Mouse (Mus musculus) stomach, postnatal 0 days (tissue): ENCODE measurements at regions not wholly inside any gene's neighbourhood (a gene's known extent, or its start where the extent isn't known, plus 50 kb on each side); places are given as distances from the start of the nearest gene placed in this dataset.
"Not testable (repeated sequence)": the region's sequence is repeated elsewhere in the genome, so short reads cannot be mapped to it uniquely, and the experiment has no call there.

Experiments used
- ATAC-seq: fragments of 200-750 bp; cut with Nextera tagmentation; 2 replicates; pipeline ENCODE4 v1.8.0; 2017; ENCODE audit not compliant: low FRiP score, low TSS enrichment
- DNase-seq: peaks from one replicate; pipeline ENCODE4 v3.0.0-alpha.2; 2016; ENCODE audit warnings: low spot score
- H3K27ac ChIP-seq: fragments of 300-500 bp; sonication (generic); replicated peaks from 2 replicates; pipeline ENCODE4 v1.5.1; 2014; ENCODE audit warnings: mild to moderate bottlenecking, control low read depth
- H3K27me3 ChIP-seq: fragments of 300-500 bp; sonication (generic); 2 replicates; pipeline ENCODE4 v1.6.1; 2014; ENCODE audit warnings: low read length; ENCODE audit not compliant: control insufficient read depth, insufficient read depth
- H3K36me3 ChIP-seq: fragments of 300-500 bp; sonication (generic); 2 replicates; pipeline ENCODE4 v1.6.1; 2014; ENCODE audit warnings: low read length, mixed read lengths; ENCODE audit not compliant: control insufficient read depth, insufficient read depth
- H3K4me1 ChIP-seq: fragments of 300-500 bp; sonication (generic); replicated peaks from 2 replicates; pipeline ENCODE4 v1.6.1; 2014; ENCODE audit warnings: antibody characterized with exemption; ENCODE audit not compliant: control insufficient read depth, insufficient read depth
- H3K4me2 ChIP-seq: fragments of 300-500 bp; sonication (generic); replicated peaks from 2 replicates; pipeline ENCODE4 v1.6.1; 2014; ENCODE audit warnings: low read depth, mild to moderate bottlenecking, control low read depth, moderate library complexity
- H3K4me3 ChIP-seq: fragments of 300-500 bp; sonication (generic); 2 replicates; pipeline ENCODE4 v1.5.1; 2014; ENCODE audit warnings: low read depth, low read length, control low read depth
- H3K9ac ChIP-seq: fragments of 300-500 bp; sonication (generic); 2 replicates; pipeline ENCODE4 v1.6.1; 2014; ENCODE audit warnings: mild to moderate bottlenecking, low read length, control low read depth, mixed read lengths
- H3K9me3 ChIP-seq: fragments of 300-500 bp; sonication (generic); 2 replicates; pipeline ENCODE4 v1.6.1; 2016; ENCODE audit warnings: low read length; ENCODE audit not compliant: control insufficient read depth
- CTCF ChIP-seq: IDR thresholded peaks from 2 replicates; pipeline ENCODE4 v1.5.1; 2016; ENCODE audit warnings: antibody characterized with exemption, low read depth, mild to moderate bottlenecking, moderate library complexity
- EP300 ChIP-seq: optimal IDR thresholded peaks from 2 replicates; pipeline ENCODE3; 2016; ENCODE audit warnings: antibody characterized with exemption
- WGBS: fragments of 180-500 bp; shearing (Covaris S2); extraction: QIAGEN DNeasy Blood & Tissue Kit; methylation state at CpG from one replicate; pipeline ENCODE4 v1.1.7; 2014; 5-methylcytosine and 5-hydroxymethylcytosine counted together

DNA sequence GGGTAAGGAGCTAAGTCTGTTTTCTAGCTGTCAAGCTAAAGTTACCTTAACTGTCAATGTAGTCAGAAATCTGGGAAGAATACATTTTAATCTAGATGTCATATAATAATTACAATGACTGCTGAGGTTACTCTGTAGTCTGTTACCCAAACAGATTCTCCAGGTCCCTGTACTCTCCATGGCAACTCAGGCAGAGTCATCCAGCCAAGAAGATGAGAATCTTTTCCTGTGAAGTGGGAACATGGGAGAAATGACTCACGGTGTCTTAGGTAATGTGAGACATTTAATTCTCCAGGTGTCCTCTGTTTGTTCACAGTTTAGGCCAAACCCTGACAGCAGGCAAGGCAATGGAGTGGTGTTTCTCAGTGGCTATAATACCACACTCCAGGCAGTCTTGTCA is 81.0 kb upstream of the Cobl start:
- Histone ChIP-seq H3K27me3 (no peaks in the 10 kb centered on the region), H3K9me3 (no peaks in the 10 kb centered on the region), H3K36me3 (no peaks in the 10 kb centered on the region), H3K4me3 (no peak overlapping the region), H3K9ac (no peak overlapping the region), H3K4me2 (no peak overlapping the region), H3K4me1 (no peaks in the 10 kb centered on the region), H3K27ac (no peak overlapping the region)
- WGBS, result 44% methylated on average over 1 of the region's 1 CpGs
- TF ChIP-seq CTCF (no peak), EP300 (no peak)
- DNase-seq, result no peak
- no peak for ATAC-seq

DNA sequence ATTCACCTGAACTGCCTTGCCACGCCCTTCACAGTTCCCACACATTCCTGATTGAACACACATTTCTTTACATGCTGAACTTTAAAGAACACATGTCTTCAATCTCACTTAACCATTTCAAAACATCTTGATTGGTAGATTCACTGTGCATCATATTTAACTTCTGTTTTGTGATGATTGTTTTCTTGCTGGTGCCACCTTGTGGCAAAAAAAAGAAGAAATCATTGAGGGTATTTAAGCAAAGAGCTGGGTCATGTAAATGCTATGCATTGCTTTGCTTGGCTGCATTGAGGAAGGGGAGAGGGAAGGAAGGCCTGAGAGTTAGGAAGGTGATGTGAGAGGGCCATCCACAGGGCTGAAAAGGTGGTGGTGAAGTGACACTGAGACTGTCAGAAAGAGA is 78.3 kb upstream of the Cobl start:
- TF ChIP-seq CTCF (peak; percentile 69), EP300 (no peak)
- Histone ChIP-seq H3K4me1 (no peaks in the 10 kb centered on the region), H3K4me2 (no peak overlapping the region), H3K36me3 (no peaks in the 10 kb centered on the region), H3K27ac (no peak overlapping the region), H3K9me3 (no peaks in the 10 kb centered on the region), H3K4me3 (no peak overlapping the region), H3K27me3 (no peaks in the 10 kb centered on the region), H3K9ac (no peak overlapping the region)
- 70% methylated on average over 1 of the region's 1 CpGs for WGBS
- DNase-seq, result no peak
- ATAC-seq, result no peak

DNA sequence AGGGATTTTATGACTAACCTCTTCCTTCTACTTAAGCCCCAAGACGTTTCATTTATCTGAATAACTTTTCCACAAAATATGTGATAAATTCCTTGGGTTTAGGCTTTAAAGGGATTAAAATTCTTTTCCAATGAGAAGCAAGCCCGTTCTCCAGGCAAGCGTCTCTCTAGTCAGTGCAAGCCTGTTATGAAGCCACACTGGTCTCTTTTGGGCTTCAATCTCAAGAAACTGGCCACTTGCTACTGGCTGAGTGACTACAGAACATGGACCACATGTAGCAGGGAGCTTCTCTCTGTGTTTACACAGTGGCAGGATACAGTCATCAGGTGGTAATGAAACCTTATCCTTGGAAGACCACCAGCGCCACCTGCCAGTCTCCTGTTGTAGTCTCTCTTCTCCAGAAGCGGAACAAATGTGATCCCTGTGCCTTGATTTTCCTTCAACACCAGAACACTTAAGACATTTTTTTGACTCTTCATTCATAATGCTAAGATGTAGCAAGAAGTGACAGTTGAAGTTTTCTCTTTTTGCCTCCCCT is 75.6 kb upstream of the Cobl start:
- ATAC-seq (no peak), DNase-seq (no peak)
- H3K4me3 ChIP-seq, result no peak overlapping the region
- WGBS, result 39% methylated on average over 5 of the region's 5 CpGs
- no peaks in the 10 kb centered on the region for H3K27me3 ChIP-seq
- H3K27ac ChIP-seq, result no peak overlapping the region
- no peaks in the 10 kb centered on the region for H3K36me3 ChIP-seq
- TF ChIP-seq EP300, result no peak
- peak; percentile 60 for TF ChIP-seq CTCF
- H3K4me2 ChIP-seq, result no peak overlapping the region
- H3K9me3 ChIP-seq, result no peaks in the 10 kb centered on the region
- H3K4me1 ChIP-seq, result no peaks in the 10 kb centered on the region
- H3K9ac ChIP-seq, result no peak overlapping the region

DNA sequence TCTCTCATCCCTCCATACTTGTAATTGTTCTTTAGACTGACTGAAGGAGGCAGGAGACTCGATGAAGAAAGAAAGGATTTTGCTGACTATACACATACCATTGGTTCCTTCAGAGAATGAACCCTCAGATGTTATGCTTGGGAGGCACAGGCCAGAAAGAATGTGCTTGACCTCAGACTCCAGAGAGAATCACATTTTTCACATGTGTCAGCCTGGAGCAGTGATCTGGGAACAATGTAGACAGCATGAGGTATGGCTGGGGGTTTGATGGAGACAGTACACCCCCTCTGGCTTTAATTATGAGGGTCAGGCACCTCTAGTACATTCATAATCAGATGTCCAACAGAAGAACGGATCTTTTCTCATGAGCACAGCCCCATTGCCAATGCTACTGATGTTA is 70.3 kb upstream of the Cobl start:
- Histone ChIP-seq H3K27ac (no peak overlapping the region), H3K9ac (no peak overlapping the region), H3K9me3 (no peaks in the 10 kb centered on the region), H3K4me3 (no peak overlapping the region), H3K4me2 (no peak overlapping the region), H3K27me3 (no peaks in the 10 kb centered on the region), H3K4me1 (no peaks in the 10 kb centered on the region), H3K36me3 (no peaks in the 10 kb centered on the region)
- TF ChIP-seq CTCF (no peak), EP300 (no peak)
- ATAC-seq (no peak), DNase-seq (no peak)
- 38% methylated on average over 2 of the region's 2 CpGs for WGBS

DNA sequence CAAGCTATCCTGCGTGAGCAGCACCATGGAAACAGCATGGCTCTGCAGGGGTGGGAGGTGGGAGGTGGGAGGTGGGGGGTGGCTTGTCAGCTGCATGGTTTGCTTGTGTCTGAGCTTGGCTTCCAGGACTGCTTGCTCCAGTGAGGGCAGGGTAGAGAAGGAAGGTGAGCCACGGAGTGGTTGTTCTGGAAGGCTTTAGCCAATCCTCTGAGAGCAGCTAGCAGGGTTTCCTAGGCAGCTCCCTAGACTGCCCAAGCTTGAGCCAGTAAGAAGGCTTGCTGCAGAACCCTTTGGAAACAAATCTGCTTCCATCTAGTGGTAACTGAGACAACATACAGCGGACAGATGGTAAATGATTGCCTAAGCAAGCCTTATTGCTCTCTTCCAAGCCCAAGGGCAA is 67.5 kb upstream of the Cobl start:
- no peaks in the 10 kb centered on the region for H3K9me3 ChIP-seq
- peak; percentile 93 for ATAC-seq
- no peaks in the 10 kb centered on the region for H3K4me1 ChIP-seq
- H3K27me3 ChIP-seq, result no peaks in the 10 kb centered on the region
- TF ChIP-seq CTCF (peak; percentile 91), EP300 (no peak)
- no peak overlapping the region for H3K4me2 ChIP-seq
- no peak overlapping the region for H3K4me3 ChIP-seq
- 9% methylated on average over 3 of the region's 3 CpGs for WGBS
- no peak overlapping the region for H3K9ac ChIP-seq
- H3K36me3 ChIP-seq, result no peaks in the 10 kb centered on the region
- peak; percentile 26 for DNase-seq
- H3K27ac ChIP-seq, result no peak overlapping the region

DNA sequence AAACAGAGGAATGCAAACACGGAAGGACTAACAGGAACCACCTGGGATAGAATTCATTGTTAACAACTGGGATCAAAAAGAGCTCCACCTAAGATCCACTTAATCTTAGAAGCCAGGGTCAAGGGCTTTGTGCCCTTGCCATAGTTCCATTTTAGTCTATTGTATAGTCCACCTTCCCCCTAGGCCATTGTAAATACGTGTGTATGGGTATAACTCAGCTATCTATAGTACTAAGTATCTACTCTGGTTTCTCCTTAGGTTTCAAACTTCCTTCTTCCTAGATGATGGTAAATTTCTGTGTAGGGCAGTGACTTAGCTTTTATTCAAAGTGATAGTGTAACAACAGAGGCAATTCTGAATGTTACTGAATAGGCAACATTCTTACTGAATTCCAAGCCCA is 57.3 kb upstream of the Cobl start:
- H3K9me3 ChIP-seq, H3K27me3 ChIP-seq, ATAC-seq, H3K9ac ChIP-seq, H3K4me2 ChIP-seq, H3K4me3 ChIP-seq, H3K27ac ChIP-seq, H3K36me3 ChIP-seq, DNase-seq, H3K4me1 ChIP-seq: not testable (repeated sequence)
- 58% methylated on average over 2 of the region's 2 CpGs for WGBS
